Mouse (Mus musculus) forebrain, postnatal 0 days (tissue): ENCODE data around the gene Slco1a5. TPM values are rescaled to one million over a fixed set of nuclear protein-coding genes. Genes with fewer than 3 reads are reported as not detected.
"Not testable (repeated sequence)": the region's sequence is repeated elsewhere in the genome, so short reads cannot be mapped to it uniquely, and the experiment has no call there.

Experiments used
- ATAC-seq: fragments of 200-750 bp; cut with Nextera tagmentation; 2 replicates; pipeline ENCODE4 v1.8.0; 2017; ENCODE audit warnings: mild to moderate bottlenecking, moderate library complexity
- DNase-seq: peaks from one replicate; pipeline ENCODE4 v3.0.0-alpha.2; 2015
- H3K27ac ChIP-seq: fragments of 300-500 bp; sonication (generic); 2 replicates; pipeline ENCODE4 v1.5.1; 2014; ENCODE audit warnings: low read depth, mild to moderate bottlenecking, antibody characterized with exemption, low read length, moderate library complexity, mixed read lengths
- H3K27me3 ChIP-seq: fragments of 300-500 bp; sonication (generic); 2 replicates; pipeline ENCODE4 v1.6.1; 2014; ENCODE audit warnings: mild to moderate bottlenecking, low read length, mixed read lengths; ENCODE audit not compliant: insufficient read depth
- H3K36me3 ChIP-seq: fragments of 300-500 bp; sonication (generic); 2 replicates; pipeline ENCODE4 v1.6.1; 2014; ENCODE audit warnings: mild to moderate bottlenecking, moderate library complexity; ENCODE audit not compliant: insufficient read depth
- H3K4me1 ChIP-seq: fragments of 300-500 bp; sonication (generic); 2 replicates; pipeline ENCODE4 v1.6.1; 2014; ENCODE audit warnings: antibody characterized with exemption; ENCODE audit not compliant: insufficient read depth
- H3K4me2 ChIP-seq: fragments of 300-500 bp; sonication (generic); 2 replicates; pipeline ENCODE4 v1.6.1; 2014; ENCODE audit warnings: low read depth, mild to moderate bottlenecking, moderate library complexity
- H3K4me3 ChIP-seq: fragments of 300-500 bp; sonication (generic); 2 replicates; pipeline ENCODE4 v1.5.1; 2014; ENCODE audit warnings: low read depth, low read length, mixed read lengths
- H3K9ac ChIP-seq: fragments of 300-500 bp; sonication (generic); 2 replicates; pipeline ENCODE4 v1.6.1; 2014; ENCODE audit warnings: mild to moderate bottlenecking
- H3K9me3 ChIP-seq: fragments of 300-500 bp; sonication (generic); 2 replicates; pipeline ENCODE4 v1.6.1; 2016; ENCODE audit warnings: low read length
- CTCF ChIP-seq: sonication (generic); IDR thresholded peaks from 2 replicates; pipeline ENCODE4 v1.5.1; 2016; ENCODE audit warnings: antibody characterized with exemption, control low read depth, low read depth
- WGBS: fragments of 180-500 bp; shearing (Covaris S2); extraction: QIAGEN DNeasy Blood & Tissue Kit; methylation state at CpG from one replicate; pipeline ENCODE4 v1.1.7; 2014; 5-methylcytosine and 5-hydroxymethylcytosine counted together
- polyA plus RNA-seq: library from polyadenylated mRNA; unstranded; fragments of >200 nt; fragmentation: Nextera tagmentation; extraction: Ambion mirVana; gene quantifications from 2 replicates; pipeline ENCODE4 v1.2.1, GENCODE M21; 2015
- total RNA-seq: library from RNA; depleted of rRNA; stranded (reverse); fragments of >200 nt; gene quantifications from 2 replicates; pipeline ENCODE4 v1.2.3, GENCODE M21; 2014

The Slco1a5 gene
- total and polyA plus RNA-seq, 2 experiments from 2014 or later: 0.33 to 0.82 TPM

DNA sequence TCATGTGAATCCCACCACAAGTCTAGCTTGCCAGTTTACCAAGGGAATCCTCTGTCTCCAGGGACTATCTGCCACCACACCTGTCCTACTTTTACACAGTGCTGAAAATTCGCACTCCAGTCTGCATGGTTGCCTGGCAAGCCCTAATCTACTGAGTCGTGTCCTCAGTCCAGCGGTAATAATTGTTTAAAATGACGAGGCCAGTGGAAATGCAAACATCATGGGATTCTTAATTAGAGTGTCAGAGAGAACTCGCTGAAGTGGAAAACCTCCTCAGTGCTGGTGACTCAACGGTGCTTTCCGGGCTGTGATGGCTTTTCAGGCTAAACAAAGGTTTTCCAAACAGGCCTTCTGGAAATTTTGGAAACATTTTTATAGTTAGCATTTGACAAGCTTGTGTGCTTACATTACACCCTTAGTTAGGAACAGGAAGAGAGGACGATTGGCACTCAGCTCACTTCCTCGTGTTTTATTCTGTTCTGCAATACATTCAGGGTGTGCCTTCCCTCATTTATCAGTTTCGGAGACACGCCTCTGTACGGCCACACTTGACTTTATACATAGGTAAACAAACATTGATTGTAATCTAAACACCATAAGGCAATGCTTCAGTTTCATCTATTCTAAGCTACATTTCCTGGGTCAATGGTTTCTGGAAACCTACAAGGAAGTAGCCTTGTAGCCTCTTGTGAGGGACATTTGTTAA lies 33.2 kb downstream of the Slco1a5 start:
- H3K27me3 ChIP-seq: no peaks in the 10 kb centered on the region
- no peak overlapping the region for H3K27ac ChIP-seq
- no peaks in the 10 kb centered on the region for H3K4me1 ChIP-seq
- no peaks in the 10 kb centered on the region for H3K9me3 ChIP-seq
- ATAC-seq (no peak), DNase-seq (no peak)
- TF ChIP-seq CTCF: no peak
- WGBS: 46% methylated on average over 12 of the region's 12 CpGs
- no peak overlapping the region for H3K9ac ChIP-seq
- no peak overlapping the region for H3K4me2 ChIP-seq
- no peaks in the 10 kb centered on the region for H3K36me3 ChIP-seq
- H3K4me3 ChIP-seq: no peak overlapping the region

DNA sequence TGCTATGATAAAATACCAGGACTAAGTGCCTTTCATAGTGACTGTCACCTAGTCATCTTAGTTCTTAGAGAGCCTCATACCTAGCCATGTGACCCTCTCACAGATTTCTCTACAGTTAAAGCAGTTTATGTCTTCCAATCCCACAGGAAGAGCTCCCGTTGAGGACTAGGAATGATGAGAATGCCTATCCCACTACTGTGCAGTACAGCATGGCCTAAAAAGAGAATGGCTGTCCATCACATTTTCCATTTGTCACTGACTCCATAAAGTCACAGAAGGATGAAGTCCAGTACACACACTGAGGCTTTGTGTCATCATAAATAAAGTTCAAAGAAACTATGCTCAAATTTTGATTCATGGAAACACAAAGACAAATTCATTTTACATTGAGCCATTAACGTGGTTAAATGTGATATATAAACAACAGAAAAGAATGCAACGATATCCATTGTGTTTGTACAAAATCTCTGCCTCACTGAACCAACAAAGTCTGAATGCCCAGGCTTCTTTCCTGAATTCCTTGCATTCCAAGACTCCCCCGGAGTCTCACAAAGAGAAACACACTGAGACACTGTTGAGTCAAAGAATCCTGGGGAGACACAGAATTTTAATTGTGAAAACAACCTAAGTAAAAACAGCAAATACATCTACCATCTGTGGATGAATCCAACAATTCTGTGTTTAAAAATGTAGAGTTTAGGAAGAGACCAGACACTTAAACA lies 46.9 kb downstream of the Slco1a5 start:
- no peaks in the 10 kb centered on the region for H3K4me1 ChIP-seq
- ATAC-seq: no peak
- no peak for DNase-seq
- no peaks in the 10 kb centered on the region for H3K36me3 ChIP-seq
- no peak overlapping the region for H3K4me3 ChIP-seq
- no peaks in the 10 kb centered on the region for H3K27me3 ChIP-seq
- 7% methylated on average over 4 of the region's 4 CpGs for WGBS
- H3K4me2 ChIP-seq: no peak overlapping the region
- no peak for TF ChIP-seq CTCF
- H3K9ac ChIP-seq: no peak overlapping the region
- H3K27ac ChIP-seq: no peak overlapping the region
- H3K9me3 ChIP-seq: no peaks in the 10 kb centered on the region

DNA sequence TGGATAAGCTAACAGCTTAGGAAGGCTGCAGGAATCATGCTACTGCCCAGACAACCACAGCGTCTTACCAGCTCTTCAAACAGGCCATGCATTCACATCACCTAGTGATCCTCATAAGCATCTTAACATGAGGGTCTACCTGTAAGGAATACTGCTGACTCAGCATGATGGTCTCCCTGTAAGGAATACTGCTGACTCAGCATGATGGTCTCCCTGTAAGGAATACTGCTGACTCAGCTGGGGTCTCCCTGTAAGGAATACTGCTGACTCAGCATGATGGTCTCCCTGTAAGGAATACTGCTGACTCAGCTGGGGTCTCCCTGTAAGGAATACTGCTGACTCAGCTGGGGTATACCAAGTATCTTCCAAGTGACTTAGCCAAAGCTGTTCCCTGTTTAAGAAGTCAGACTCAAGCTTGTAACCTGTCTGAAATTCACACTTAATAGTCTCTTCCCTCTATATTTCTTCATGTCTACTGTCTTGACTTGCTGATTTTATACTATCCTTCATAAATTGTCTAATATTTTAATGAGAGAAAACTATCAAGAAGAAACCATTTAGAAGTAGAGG lies 72.0 kb downstream of the Slco1a5 start:
- H3K9ac ChIP-seq, ATAC-seq, H3K36me3 ChIP-seq, H3K4me2 ChIP-seq, DNase-seq, H3K27me3 ChIP-seq, H3K4me1 ChIP-seq, H3K9me3 ChIP-seq, H3K27ac ChIP-seq, H3K4me3 ChIP-seq: not testable (repeated sequence)
- WGBS: 92% methylated on average over 1 of the region's 1 CpGs

DNA sequence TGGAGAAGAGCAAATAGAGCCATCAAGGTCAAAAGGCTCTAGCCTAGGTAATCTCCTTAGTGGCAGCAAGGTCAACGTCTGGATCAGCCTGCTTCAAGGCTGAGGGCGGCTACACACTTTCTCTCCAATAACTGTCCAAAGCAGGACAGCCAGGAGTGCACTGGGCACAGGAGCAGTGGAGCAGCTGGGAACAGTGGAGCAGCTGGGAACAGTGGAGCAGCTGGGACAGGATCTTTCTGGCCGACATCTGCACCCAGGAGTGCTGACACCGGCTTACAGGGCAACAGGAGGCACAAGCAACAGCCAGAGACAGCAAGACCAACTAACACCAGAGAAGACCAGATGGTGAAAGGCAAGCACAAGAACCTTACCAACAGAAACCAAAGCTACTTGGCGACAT lies 77.7 kb downstream of the Slco1a5 start:
- Histone ChIP-seq H3K9me3 (no peaks in the 10 kb centered on the region), H3K4me3 (no peak overlapping the region), H3K27ac (no peak overlapping the region), H3K36me3 (no peaks in the 10 kb centered on the region), H3K27me3 (no peaks in the 10 kb centered on the region), H3K4me1 (no peaks in the 10 kb centered on the region), H3K9ac (no peak overlapping the region), H3K4me2 (no peak overlapping the region)
- no peak for ATAC-seq
- 93% methylated on average over 5 of the region's 5 CpGs for WGBS
- no peak for DNase-seq
- no peak for TF ChIP-seq CTCF

DNA sequence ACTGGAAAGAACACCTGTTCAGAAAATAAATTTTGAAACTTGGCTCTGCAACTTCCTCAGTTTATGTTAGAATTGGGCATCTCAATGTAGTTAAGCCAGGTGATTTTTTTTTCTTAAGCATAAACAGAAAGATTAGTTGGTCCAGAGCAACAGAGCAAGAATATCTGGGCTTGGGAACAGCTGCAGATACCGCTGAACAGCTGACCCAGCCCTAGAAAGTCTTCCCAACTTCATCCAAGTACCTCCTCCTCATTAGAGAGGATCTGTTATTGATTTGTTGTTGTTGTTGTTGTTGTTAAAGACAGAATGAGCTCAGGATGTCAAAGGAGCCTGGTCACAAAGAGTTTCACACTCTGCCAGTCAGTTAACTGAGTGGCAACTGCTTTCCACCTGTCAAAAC lies 83.3 kb downstream of the Slco1a5 start:
- 76% methylated on average over 1 of the region's 1 CpGs for WGBS
- H3K4me3 ChIP-seq: no peak overlapping the region
- no peak overlapping the region for H3K9ac ChIP-seq
- no peak for ATAC-seq
- no peak overlapping the region for H3K27ac ChIP-seq
- H3K4me2 ChIP-seq: no peak overlapping the region
- no peaks in the 10 kb centered on the region for H3K9me3 ChIP-seq
- no peaks in the 10 kb centered on the region for H3K36me3 ChIP-seq
- no peaks in the 10 kb centered on the region for H3K27me3 ChIP-seq
- no peak for TF ChIP-seq CTCF
- no peak for DNase-seq
- no peaks in the 10 kb centered on the region for H3K4me1 ChIP-seq

DNA sequence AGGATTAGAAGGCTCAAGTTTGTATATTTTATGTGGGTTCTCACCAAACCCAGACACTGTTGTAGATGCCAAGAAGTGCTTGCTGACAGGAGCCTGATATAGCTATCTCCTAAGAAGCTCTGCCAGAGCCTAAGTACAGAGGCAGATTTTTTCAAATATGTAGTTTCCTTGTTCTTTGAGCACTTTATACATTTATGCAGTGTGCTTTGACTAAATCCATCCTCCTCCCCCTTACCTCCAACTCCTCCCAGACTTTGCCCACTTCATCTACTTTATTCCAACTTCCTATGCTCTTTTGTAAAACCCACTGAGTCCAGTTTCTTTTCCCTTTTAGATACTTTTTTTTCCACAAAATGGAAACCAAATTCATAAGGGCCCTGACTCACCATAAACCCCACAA lies 102.6 kb downstream of the Slco1a5 start:
- Histone ChIP-seq H3K4me3 (no peak overlapping the region), H3K36me3 (no peaks in the 10 kb centered on the region), H3K9ac (no peak overlapping the region), H3K27ac (no peak overlapping the region), H3K4me2 (no peak overlapping the region), H3K4me1 (no peaks in the 10 kb centered on the region), H3K9me3 (no peaks in the 10 kb centered on the region), H3K27me3 (no peaks in the 10 kb centered on the region)
- DNase-seq (no peak), ATAC-seq (no peak)
- no peak for TF ChIP-seq CTCF

DNA sequence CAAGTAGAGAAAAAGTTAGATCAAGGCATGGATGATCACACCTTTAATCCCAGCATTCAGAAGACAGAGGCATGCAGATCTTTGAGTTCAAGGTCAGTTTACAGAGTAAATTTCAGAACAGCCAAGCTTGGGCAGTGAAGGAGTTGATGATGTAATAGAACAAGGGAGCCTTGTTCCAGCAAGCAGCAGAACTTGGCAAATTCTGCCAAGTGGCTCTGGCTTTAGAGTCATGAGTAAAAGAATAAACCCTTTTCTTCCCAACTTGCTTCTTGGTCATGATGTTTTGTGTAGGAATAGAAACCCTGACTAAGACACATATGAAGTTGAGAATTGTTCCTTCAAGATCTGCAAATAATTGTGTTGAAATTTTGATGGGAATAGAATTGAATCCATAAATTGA lies 111.0 kb downstream of the Slco1a5 start:
- no peaks in the 10 kb centered on the region for H3K27me3 ChIP-seq

More for the DNA sequence above, 111.0 kb downstream of the Slco1a5 start:
- Histone ChIP-seq H3K4me2 (no peak overlapping the region), H3K9ac (no peak overlapping the region), H3K4me3 (no peak overlapping the region), H3K4me1 (no peaks in the 10 kb centered on the region), H3K9me3 (no peaks in the 10 kb centered on the region), H3K27ac (no peak overlapping the region), H3K36me3 (no peaks in the 10 kb centered on the region)
- DNase-seq: no peak
- no peak for TF ChIP-seq CTCF
- ATAC-seq: no peak
